Mouse (Mus musculus) MEL (cell line): ENCODE measurements at regions not wholly inside any gene's neighbourhood (a gene's known extent, or its start where the extent isn't known, plus 50 kb on each side); places are given as distances from the start of the nearest gene placed in this dataset.

Experiments
- CTCF ChIP-seq, 3 experiments: IDR thresholded peaks in 2 of 3; conservative IDR thresholded peaks in 1 of 3; 2 replicates each; pipeline ENCODE4 v1.5.1; 2011 to 2012; ENCODE audit warnings: low read length in 3 of 3, low read depth in 2 of 3, mild to moderate bottlenecking in 2 of 3, improper control_type of control experiment in 1 of 3, inconsistent platforms in 1 of 3, mixed read lengths in 1 of 3, moderate library complexity in 1 of 3; ENCODE audit not compliant: control insufficient read depth in 1 of 3, insufficient read depth in 1 of 3, poor library complexity in 1 of 3, severe bottlenecking in 1 of 3
- GATA1 ChIP-seq: IDR thresholded peaks from 2 replicates; pipeline ENCODE4 v1.6.1; 2011; ENCODE audit warnings: low read depth, low read length, improper control_type of control experiment
- KAT2A ChIP-seq: conservative IDR thresholded peaks from 2 replicates; pipeline ENCODE4 v1.6.1; 2012; ENCODE audit warnings: low read depth, low read length, improper control_type of control experiment, inconsistent platforms
- POLR2A ChIP-seq, 2 experiments: IDR thresholded peaks; 2 replicates each; pipeline ENCODE4 v1.6.1; 2011 to 2012; ENCODE audit warnings: low read length in 2 of 2, mild to moderate bottlenecking in 2 of 2, control low read depth in 1 of 2, improper control_type of control experiment in 1 of 2, low read depth in 1 of 2, moderate library complexity in 1 of 2; ENCODE audit not compliant: control insufficient read depth in 1 of 2, insufficient read depth in 1 of 2, poor library complexity in 1 of 2
- SMC3 ChIP-seq: IDR thresholded peaks from 2 replicates; pipeline ENCODE4 v1.6.1; 2011; ENCODE audit warnings: low read depth, low read length, improper control_type of control experiment
- UBTF ChIP-seq: IDR thresholded peaks from 2 replicates; pipeline ENCODE4 v1.6.1; 2012; ENCODE audit warnings: low read depth, mild to moderate bottlenecking, inconsistent platforms, low read length, improper control_type of control experiment, moderate library complexity, borderline replicate concordance; ENCODE audit not compliant: insufficient read depth
- ZKSCAN1 ChIP-seq: IDR thresholded peaks from 2 replicates; pipeline ENCODE4 v1.6.1; 2012; ENCODE audit warnings: low read depth, mild to moderate bottlenecking, inconsistent platforms, low read length, improper control_type of control experiment, moderate library complexity

DNA sequence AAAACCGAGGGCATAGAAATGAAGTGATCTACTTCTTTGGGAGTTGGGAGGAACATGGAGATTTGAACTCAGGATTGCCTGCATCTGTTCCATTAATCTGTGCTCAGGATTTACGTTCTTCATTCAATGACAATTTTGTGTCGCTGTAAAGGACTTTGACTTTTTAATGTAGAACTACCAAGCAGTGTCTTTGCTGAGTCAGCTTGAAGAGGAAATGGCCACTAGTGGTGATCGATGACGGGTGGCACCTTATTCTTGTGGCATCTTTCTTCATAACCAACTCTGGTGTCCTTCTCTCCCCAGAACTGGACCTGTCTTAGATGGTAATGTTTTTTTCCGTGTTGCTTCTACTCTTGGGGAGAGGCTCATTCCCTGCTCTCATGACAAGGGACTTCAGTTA lies 137.0 kb downstream of the Sec16b start:
- TF ChIP-seq CTCF (IDR thresholded peaks at IDR 0.05 in 2 of 3, conservative IDR thresholded peaks at IDR 0.05 in 1 of 3; ENCODE audit: control insufficient read depth in 1 of 3, insufficient read depth in 1 of 3, low read depth in 2 of 3, low read length in 3 of 3, poor library complexity in 1 of 3, severe bottlenecking in 1 of 3) (no peak), POLR2A (IDR thresholded peaks at IDR 0.05; ENCODE audit: control insufficient read depth in 1 of 2, insufficient read depth in 1 of 2, low read depth in 1 of 2, low read length in 2 of 2, poor library complexity in 1 of 2) (no peak), KAT2A (no peak), UBTF (no peak), ZKSCAN1 (no peak), GATA1 (no peak), SMC3 (no peak)
